Mouse (Mus musculus): ENCODE data around the gene Patj. TPM values are rescaled to one million over a fixed set of nuclear protein-coding genes. Genes with fewer than 3 reads are reported as not detected.

The Patj gene
- polyA plus RNA-seq, 1 experiment from 2014 or later = 8.9 TPM

- Histone ChIP-seq H3K9ac (ENCODE audit: low read length) (no peak overlapping the region), H3K9me3 (replicated peaks; ENCODE audit: control insufficient read depth, low read length) (no peaks in the 10 kb centered on the region), H3K4me1 (ENCODE audit: control insufficient read depth, insufficient read depth, low read length) (no peaks in the 10 kb centered on the region), H3K27ac (ENCODE audit: low read length) (no peak overlapping the region), H3K4me3 (ENCODE audit: low read length) (no peak overlapping the region), H3K36me3 (ENCODE audit: control insufficient read depth, insufficient read depth) (no peaks in the 10 kb centered on the region), H3K4me2 (ENCODE audit: low read depth, low read length) (no peak overlapping the region), H3K27me3 (ENCODE audit: control insufficient read depth, insufficient read depth, low read length) (no peaks in the 10 kb centered on the region)
- WGBS = 79% methylated on average over 2 of the region's 2 CpGs
- no peak for ATAC-seq (replicated peaks; ENCODE audit: extremely low read depth, insufficient read depth, low FRiP score)
Measured at GRCm38 (mm10) chr4:98587686-98588085, 192.1 kb downstream of the Patj start.

- H3K4me2 ChIP-seq (ENCODE audit: low read depth, low read length) = no peak overlapping the region
- WGBS = 85% methylated on average over 1 of the region's 1 CpGs
- H3K4me1 ChIP-seq (ENCODE audit: control insufficient read depth, insufficient read depth, low read length) = peaks cover 10% of the 10 kb centered on the region
- H3K9ac ChIP-seq (ENCODE audit: low read length) = no peak overlapping the region
- no peaks in the 10 kb centered on the region for H3K27me3 ChIP-seq (ENCODE audit: control insufficient read depth, insufficient read depth, low read length)
- no peak overlapping the region for H3K27ac ChIP-seq (ENCODE audit: low read length)
- ATAC-seq (replicated peaks; ENCODE audit: extremely low read depth, insufficient read depth, low FRiP score) = no peak
- no peaks in the 10 kb centered on the region for H3K36me3 ChIP-seq (ENCODE audit: control insufficient read depth, insufficient read depth)
- H3K9me3 ChIP-seq (replicated peaks; ENCODE audit: control insufficient read depth, low read length) = no peaks in the 10 kb centered on the region
- H3K4me3 ChIP-seq (ENCODE audit: low read length) = no peak overlapping the region
Measured at GRCm38 (mm10) chr4:98593961-98594360, 198.4 kb downstream of the Patj start.

GRCm38 (mm10) chr4:98598546-98598971 lies 203.0 kb downstream of the Patj start:
- Histone ChIP-seq H3K9me3 (replicated peaks; ENCODE audit: control insufficient read depth, low read length) (no peaks in the 10 kb centered on the region), H3K4me2 (ENCODE audit: low read depth, low read length) (no peak overlapping the region), H3K36me3 (ENCODE audit: control insufficient read depth, insufficient read depth) (no peaks in the 10 kb centered on the region), H3K27ac (ENCODE audit: low read length) (no peak overlapping the region), H3K4me3 (ENCODE audit: low read length) (no peak overlapping the region), H3K9ac (ENCODE audit: low read length) (no peak overlapping the region), H3K4me1 (ENCODE audit: control insufficient read depth, insufficient read depth, low read length) (peaks cover 13% of the 10 kb centered on the region), H3K27me3 (ENCODE audit: control insufficient read depth, insufficient read depth, low read length) (no peaks in the 10 kb centered on the region)
- ATAC-seq (replicated peaks; ENCODE audit: extremely low read depth, insufficient read depth, low FRiP score) = no peak
- WGBS = 69% methylated on average over 1 of the region's 1 CpGs

- 51% methylated on average over 6 of the region's 6 CpGs for WGBS
- no peaks in the 10 kb centered on the region for H3K27me3 ChIP-seq (ENCODE audit: control insufficient read depth, insufficient read depth, low read length)
- no peak overlapping the region for H3K9ac ChIP-seq (ENCODE audit: low read length)
- no peak for ATAC-seq (replicated peaks; ENCODE audit: extremely low read depth, insufficient read depth, low FRiP score)
- H3K4me3 ChIP-seq (ENCODE audit: low read length) = no peak overlapping the region
- no peaks in the 10 kb centered on the region for H3K9me3 ChIP-seq (replicated peaks; ENCODE audit: control insufficient read depth, low read length)
- no peak overlapping the region for H3K4me2 ChIP-seq (ENCODE audit: low read depth, low read length)
- H3K36me3 ChIP-seq (ENCODE audit: control insufficient read depth, insufficient read depth) = no peaks in the 10 kb centered on the region
- peaks cover 13% of the 10 kb centered on the region for H3K4me1 ChIP-seq (ENCODE audit: control insufficient read depth, insufficient read depth, low read length)
- no peak overlapping the region for H3K27ac ChIP-seq (ENCODE audit: low read length)
Measured at GRCm38 (mm10) chr4:98599358-98599757, 203.8 kb downstream of the Patj start.

- Histone ChIP-seq H3K4me1 (ENCODE audit: control insufficient read depth, insufficient read depth, low read length) (peaks cover 4% of the 10 kb centered on the region), H3K4me3 (ENCODE audit: low read length) (no peak overlapping the region), H3K9me3 (replicated peaks; ENCODE audit: control insufficient read depth, low read length) (no peaks in the 10 kb centered on the region), H3K27me3 (ENCODE audit: control insufficient read depth, insufficient read depth, low read length) (no peaks in the 10 kb centered on the region), H3K27ac (ENCODE audit: low read length) (no peak overlapping the region), H3K36me3 (ENCODE audit: control insufficient read depth, insufficient read depth) (no peaks in the 10 kb centered on the region), H3K4me2 (ENCODE audit: low read depth, low read length) (no peak overlapping the region), H3K9ac (ENCODE audit: low read length) (no peak overlapping the region)
- WGBS = 68% methylated on average over 6 of the region's 6 CpGs
- no peak for ATAC-seq (replicated peaks; ENCODE audit: extremely low read depth, insufficient read depth, low FRiP score)
Measured at GRCm38 (mm10) chr4:98603131-98603530, 207.5 kb downstream of the Patj start.

- Histone ChIP-seq H3K4me1 (ENCODE audit: control insufficient read depth, insufficient read depth, low read length) (peaks cover 3% of the 10 kb centered on the region; the same call in 1 of the 2 replicates), H3K36me3 (ENCODE audit: control insufficient read depth, insufficient read depth) (no peaks in the 10 kb centered on the region), H3K9me3 (replicated peaks; ENCODE audit: control insufficient read depth, low read length) (no peaks in the 10 kb centered on the region), H3K9ac (ENCODE audit: low read length) (no peak overlapping the region), H3K27ac (ENCODE audit: low read length) (no peak overlapping the region), H3K4me3 (ENCODE audit: low read length) (no peak overlapping the region), H3K4me2 (ENCODE audit: low read depth, low read length) (no peak overlapping the region), H3K27me3 (ENCODE audit: control insufficient read depth, insufficient read depth, low read length) (no peaks in the 10 kb centered on the region)
- 67% methylated on average over 2 of the region's 2 CpGs for WGBS
- no peak for ATAC-seq (replicated peaks; ENCODE audit: extremely low read depth, insufficient read depth, low FRiP score)
Measured at GRCm38 (mm10) chr4:98610501-98610900, 214.9 kb downstream of the Patj start.

- H3K4me2 ChIP-seq (ENCODE audit: low read depth, low read length) = no peak overlapping the region
- 43% methylated on average over 3 of the region's 3 CpGs for WGBS
- H3K27ac ChIP-seq (ENCODE audit: low read length) = peak overlapping the region; percentile 88
- no peaks in the 10 kb centered on the region for H3K36me3 ChIP-seq (ENCODE audit: control insufficient read depth, insufficient read depth)
- H3K4me3 ChIP-seq (ENCODE audit: low read length) = no peak overlapping the region
- no peak for ATAC-seq (replicated peaks; ENCODE audit: extremely low read depth, insufficient read depth, low FRiP score)
- H3K27me3 ChIP-seq (ENCODE audit: control insufficient read depth, insufficient read depth, low read length) = no peaks in the 10 kb centered on the region
- H3K4me1 ChIP-seq (ENCODE audit: control insufficient read depth, insufficient read depth, low read length) = peaks cover 3% of the 10 kb centered on the region; the same call in 1 of the 2 replicates
- H3K9ac ChIP-seq (ENCODE audit: low read length) = no peak overlapping the region
- no peaks in the 10 kb centered on the region for H3K9me3 ChIP-seq (replicated peaks; ENCODE audit: control insufficient read depth, low read length)
Measured at GRCm38 (mm10) chr4:98614395-98614794, 218.8 kb downstream of the Patj start.

- no peak overlapping the region for H3K9ac ChIP-seq (ENCODE audit: low read length)
- H3K27me3 ChIP-seq (ENCODE audit: control insufficient read depth, insufficient read depth, low read length) = no peaks in the 10 kb centered on the region
- H3K9me3 ChIP-seq (replicated peaks; ENCODE audit: control insufficient read depth, low read length) = no peaks in the 10 kb centered on the region
- no peak overlapping the region for H3K27ac ChIP-seq (ENCODE audit: low read length)
- ATAC-seq (replicated peaks; ENCODE audit: extremely low read depth, insufficient read depth, low FRiP score) = no peak
- WGBS = 91% methylated on average over 6 of the region's 6 CpGs
- no peaks in the 10 kb centered on the region for H3K36me3 ChIP-seq (ENCODE audit: control insufficient read depth, insufficient read depth)
- H3K4me3 ChIP-seq (ENCODE audit: low read length) = no peak overlapping the region
- H3K4me1 ChIP-seq (ENCODE audit: control insufficient read depth, insufficient read depth, low read length) = peaks cover 11% of the 10 kb centered on the region
- H3K4me2 ChIP-seq (ENCODE audit: low read depth, low read length) = no peak overlapping the region
Measured at GRCm38 (mm10) chr4:98619199-98619598, 223.6 kb downstream of the Patj start.

GRCm38 (mm10) chr4:98620986-98621784 lies 225.6 kb downstream of the Patj start:
- WGBS = 78% methylated on average over 9 of the region's 9 CpGs
- Histone ChIP-seq H3K4me3 (ENCODE audit: low read length) (no peak overlapping the region), H3K36me3 (ENCODE audit: control insufficient read depth, insufficient read depth) (no peaks in the 10 kb centered on the region), H3K9me3 (replicated peaks; ENCODE audit: control insufficient read depth, low read length) (no peaks in the 10 kb centered on the region), H3K4me2 (ENCODE audit: low read depth, low read length) (no peak overlapping the region), H3K4me1 (ENCODE audit: control insufficient read depth, insufficient read depth, low read length) (peaks cover 7% of the 10 kb centered on the region), H3K9ac (ENCODE audit: low read length) (no peak overlapping the region), H3K27ac (ENCODE audit: low read length) (no peak overlapping the region), H3K27me3 (ENCODE audit: control insufficient read depth, insufficient read depth, low read length) (no peaks in the 10 kb centered on the region)
- ATAC-seq (replicated peaks; ENCODE audit: extremely low read depth, insufficient read depth, low FRiP score) = no peak
